Mouse (Mus musculus): ENCODE results near the gene Arf3. TPM values are rescaled to one million over a fixed set of nuclear protein-coding genes. Genes with fewer than 3 reads are reported as not detected.
A peak's percentile ranks its signal among the peaks of the same experiment; 100 is the strongest.
"Not testable (repeated sequence)": the region's sequence is repeated elsewhere in the genome, so short reads cannot be mapped to it uniquely, and the experiment has no call there.

Gene Arf3
- polyA plus RNA-seq (2011; ENCODE audit: insufficient read depth, insufficient read length, low replicate concordance, missing spikeins): 11.0 and 19.8 TPM in 2 replicates

- peak within 1 kb of the TSS; percentile 72 for H3K27ac ChIP-seq (ENCODE audit: control insufficient read depth, insufficient read depth, low read depth, low read length, poor library complexity)
- no peaks in the 10 kb centered on the region; the same call in 1 of the 2 replicates for H3K4me1 ChIP-seq (ENCODE audit: control insufficient read depth, insufficient read depth, low read length)
- H3K4me3 ChIP-seq (replicated peaks; ENCODE audit: control insufficient read depth, low read depth, low read length): peak within 1 kb of the TSS; percentile 81
- TF ChIP-seq POLR2A (IDR thresholded peaks at IDR 0.05; ENCODE audit: borderline replicate concordance, control insufficient read depth, low read depth, low read length) (peak; percentile 81; the same call in 1 of the 2 replicates), CTCF (IDR thresholded peaks at IDR 0.05; ENCODE audit: control insufficient read depth, insufficient read depth, low read length) (no peak)
- under 1% methylated on average over 74 of the region's 76 CpGs for WGBS
Observed at GRCm38 (mm10) chr15:98762670-98763529, at the start of gene Arf3. Gene Arf3, minus strand, starts transcription at chr15:98763214.

DNA sequence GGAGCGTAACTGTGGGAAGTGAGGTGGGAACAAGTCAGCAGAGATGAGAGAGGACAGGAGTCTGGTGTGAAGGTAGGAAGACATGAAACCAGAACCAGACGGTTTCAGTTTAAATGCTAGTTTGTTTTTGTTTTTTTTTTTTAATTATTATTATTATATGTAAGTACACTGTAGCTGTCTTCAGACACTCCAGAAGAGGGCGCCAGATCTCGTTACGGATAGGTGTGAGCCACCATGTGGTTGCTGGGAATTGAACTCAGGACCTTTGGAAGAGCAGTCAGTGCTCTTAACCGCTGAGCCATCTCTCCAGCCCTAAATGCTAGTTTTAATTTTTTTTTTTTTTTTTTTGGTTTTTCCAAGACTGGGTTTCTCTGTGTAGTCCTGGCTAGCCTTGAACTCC is 47.2 kb upstream of the Arf3 start:
- WGBS: 82% methylated on average over 6 of the region's 6 CpGs
- H3K4me1 ChIP-seq (ENCODE audit: control insufficient read depth, insufficient read depth, low read length); H3K27ac ChIP-seq (ENCODE audit: control insufficient read depth, insufficient read depth, low read depth, low read length, poor library complexity); H3K4me3 ChIP-seq (replicated peaks; ENCODE audit: control insufficient read depth, low read depth, low read length): not testable (repeated sequence)

- Histone ChIP-seq H3K27ac (ENCODE audit: control insufficient read depth, insufficient read depth, low read depth, low read length, poor library complexity) (no peak within 1 kb of the TSS), H3K4me3 (replicated peaks; ENCODE audit: control insufficient read depth, low read depth, low read length) (no peak within 1 kb of the TSS), H3K4me1 (ENCODE audit: control insufficient read depth, insufficient read depth, low read length) (no peaks in the 10 kb centered on the region; the same call in 1 of the 2 replicates)
- TF ChIP-seq CTCF (IDR thresholded peaks at IDR 0.05; ENCODE audit: control insufficient read depth, insufficient read depth, low read length) (no peak), POLR2A (IDR thresholded peaks at IDR 0.05; ENCODE audit: borderline replicate concordance, control insufficient read depth, low read depth, low read length) (no peak)
- WGBS: 88% methylated on average over 3 of the region's 3 CpGs
Observed at GRCm38 (mm10) chr15:98809390-98809789, 46.4 kb upstream of the Arf3 start, which contains the start of gene Ddn. Gene Ddn, minus strand, starts transcription at chr15:98809490.

GRCm38 (mm10) chr15:98808651-98809134 is 45.7 kb upstream of the Arf3 start:
- no peaks in the 10 kb centered on the region; the same call in 1 of the 2 replicates for H3K4me1 ChIP-seq (ENCODE audit: control insufficient read depth, insufficient read depth, low read length)
- 19% methylated on average over 6 of the region's 6 CpGs for WGBS
- TF ChIP-seq POLR2A (IDR thresholded peaks at IDR 0.05; ENCODE audit: borderline replicate concordance, control insufficient read depth, low read depth, low read length) (no peak), CTCF (IDR thresholded peaks at IDR 0.05; ENCODE audit: control insufficient read depth, insufficient read depth, low read length) (no peak)
- H3K4me3 ChIP-seq (replicated peaks; ENCODE audit: control insufficient read depth, low read depth, low read length): no peak overlapping the region
- no peak overlapping the region for H3K27ac ChIP-seq (ENCODE audit: control insufficient read depth, insufficient read depth, low read depth, low read length, poor library complexity)

- no peak for TF ChIP-seq CTCF (IDR thresholded peaks at IDR 0.05; ENCODE audit: control insufficient read depth, insufficient read depth, low read length)
- TF ChIP-seq POLR2A (IDR thresholded peaks at IDR 0.05; ENCODE audit: borderline replicate concordance, control insufficient read depth, low read depth, low read length): no peak
- Histone ChIP-seq H3K4me3 (replicated peaks; ENCODE audit: control insufficient read depth, low read depth, low read length) (no peak overlapping the region), H3K4me1 (ENCODE audit: control insufficient read depth, insufficient read depth, low read length) (no peaks in the 10 kb centered on the region; the same call in 1 of the 2 replicates), H3K27ac (ENCODE audit: control insufficient read depth, insufficient read depth, low read depth, low read length, poor library complexity) (no peak overlapping the region)
- 1% methylated on average over 34 of the region's 34 CpGs for WGBS
Observed at GRCm38 (mm10) chr15:98807895-98808650, 45.1 kb upstream of the Arf3 start.

GRCm38 (mm10) chr15:98806809-98807770 is 44.1 kb upstream of the Arf3 start:
- Histone ChIP-seq H3K4me3 (replicated peaks; ENCODE audit: control insufficient read depth, low read depth, low read length) (no peak overlapping the region), H3K4me1 (ENCODE audit: control insufficient read depth, insufficient read depth, low read length) (no peaks in the 10 kb centered on the region; the same call in 1 of the 2 replicates), H3K27ac (ENCODE audit: control insufficient read depth, insufficient read depth, low read depth, low read length, poor library complexity) (no peak overlapping the region)
- TF ChIP-seq CTCF (IDR thresholded peaks at IDR 0.05; ENCODE audit: control insufficient read depth, insufficient read depth, low read length) (no peak), POLR2A (IDR thresholded peaks at IDR 0.05; ENCODE audit: borderline replicate concordance, control insufficient read depth, low read depth, low read length) (no peak)
- WGBS: 2% methylated on average over 58 of the region's 58 CpGs

DNA sequence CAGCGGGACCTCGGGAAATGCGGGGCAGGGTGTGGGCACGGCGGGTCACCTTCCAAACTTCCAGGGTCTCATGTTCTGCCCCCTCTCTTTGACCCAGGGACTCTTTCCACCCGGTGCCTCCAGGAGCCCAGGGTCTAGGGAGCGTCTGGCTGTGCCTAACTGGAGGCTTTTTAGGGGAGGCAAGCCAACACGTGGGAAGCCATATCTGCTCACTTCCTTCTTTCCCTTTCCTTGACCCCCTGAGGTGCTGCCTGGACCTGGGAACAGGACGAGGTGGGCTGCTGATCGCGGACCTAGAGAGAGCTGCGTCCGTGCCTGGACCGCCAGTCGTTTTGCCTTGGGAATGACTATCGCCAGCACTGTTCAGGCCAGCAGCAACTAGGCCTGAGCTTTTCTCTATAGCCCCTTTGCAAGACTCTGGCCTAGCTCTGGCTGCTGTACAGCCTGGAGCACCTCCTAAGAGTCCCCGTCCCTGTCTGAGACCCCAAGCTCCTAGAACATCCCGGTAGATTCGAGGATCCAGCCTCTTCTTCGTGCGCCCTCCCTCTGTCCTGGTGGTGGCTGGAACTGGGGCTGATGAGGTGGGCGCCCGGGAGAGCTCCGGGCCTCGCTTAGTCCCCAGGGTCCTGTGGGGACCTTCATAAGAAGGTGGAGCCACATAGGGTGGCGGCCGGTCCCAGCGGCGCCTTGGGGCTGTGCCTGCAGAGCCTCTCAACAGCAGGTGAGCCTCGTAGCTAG is 43.2 kb upstream of the Arf3 start:
- no peak overlapping the region for H3K4me3 ChIP-seq (replicated peaks; ENCODE audit: control insufficient read depth, low read depth, low read length)

More for the DNA sequence above, 43.2 kb upstream of the Arf3 start:
- WGBS: 31% methylated on average over 30 of the region's 30 CpGs
- no peak overlapping the region for H3K27ac ChIP-seq (ENCODE audit: control insufficient read depth, insufficient read depth, low read depth, low read length, poor library complexity)
- TF ChIP-seq POLR2A (IDR thresholded peaks at IDR 0.05; ENCODE audit: borderline replicate concordance, control insufficient read depth, low read depth, low read length) (no peak), CTCF (IDR thresholded peaks at IDR 0.05; ENCODE audit: control insufficient read depth, insufficient read depth, low read length) (no peak)
- no peaks in the 10 kb centered on the region; the same call in 1 of the 2 replicates for H3K4me1 ChIP-seq (ENCODE audit: control insufficient read depth, insufficient read depth, low read length)
